Mouse (Mus musculus) urinary bladder, adult 18-20 months (tissue): Measurements from ENCODE around the gene Cdca4.
"Not testable (repeated sequence)": the region's sequence is repeated elsewhere in the genome, so short reads cannot be mapped to it uniquely, and the experiment has no call there.

Experiments used
- DNase-seq, 2 experiments: peaks; one replicate each; pipeline ENCODE4 v3.0.0; 2022; ENCODE audit warnings: low spot score in 2 of 2, mixed read lengths in 2 of 2

Gene Cdca4

GRCm38 (mm10) chr12:112822676-112823075, 6.5 kb downstream of the Cdca4 start:
- no peak for DNase-seq

DNA sequence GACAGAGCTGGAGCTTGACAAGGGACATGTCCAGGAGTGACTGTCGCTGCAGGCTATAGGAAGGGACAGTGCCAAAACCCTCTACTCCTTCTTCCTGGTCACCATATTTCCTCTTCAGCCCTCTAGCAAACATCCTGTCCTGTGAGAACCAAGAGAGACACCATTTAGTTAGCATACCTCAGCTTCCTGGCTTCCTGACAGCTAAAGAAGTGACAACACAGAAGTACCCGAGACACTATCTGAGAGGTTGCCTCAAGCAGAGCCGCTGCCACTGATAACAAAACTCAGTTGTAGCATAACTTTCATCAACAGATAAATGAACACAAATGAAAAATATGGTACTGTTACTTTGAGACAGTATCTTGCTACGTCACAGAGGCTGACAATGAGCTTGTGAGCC, 7.2 kb downstream of the Cdca4 start:
- DNase-seq = no peak

- no peak for DNase-seq
Observed at GRCm38 (mm10) chr12:112821216-112821615, 8.0 kb downstream of the Cdca4 start.

DNA sequence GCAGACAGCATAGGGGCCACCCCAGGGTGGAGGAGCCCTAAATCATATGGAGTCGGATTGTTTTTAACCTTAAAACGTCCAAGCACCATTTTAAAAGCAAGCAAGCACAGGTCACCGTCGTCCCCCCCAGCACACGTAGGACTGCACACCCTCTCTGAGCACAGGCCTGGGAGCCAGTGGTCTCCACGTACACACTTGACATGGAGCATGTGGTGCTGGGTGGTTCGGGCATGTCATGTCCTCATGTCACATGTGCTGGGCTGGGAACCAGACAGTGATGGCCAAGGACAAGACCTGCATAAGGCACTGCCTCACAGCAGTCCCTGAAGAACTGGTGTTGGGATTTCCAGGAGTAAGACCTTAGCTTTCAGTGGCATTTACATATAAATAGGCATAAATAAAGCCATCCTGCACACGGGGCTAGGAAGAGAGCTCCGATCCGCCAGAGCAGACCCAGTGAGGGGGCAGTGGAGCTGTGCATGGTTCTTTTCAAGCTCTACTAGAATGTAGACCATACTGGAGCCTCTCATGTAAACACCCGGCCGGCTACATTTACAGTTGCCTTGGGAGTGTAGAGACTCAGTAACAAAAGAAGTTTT, 8.7 kb downstream of the Cdca4 start:
- no peak for DNase-seq

GRCm38 (mm10) chr12:112819057-112819662, 10.1 kb downstream of the Cdca4 start:
- no peak for DNase-seq

DNA sequence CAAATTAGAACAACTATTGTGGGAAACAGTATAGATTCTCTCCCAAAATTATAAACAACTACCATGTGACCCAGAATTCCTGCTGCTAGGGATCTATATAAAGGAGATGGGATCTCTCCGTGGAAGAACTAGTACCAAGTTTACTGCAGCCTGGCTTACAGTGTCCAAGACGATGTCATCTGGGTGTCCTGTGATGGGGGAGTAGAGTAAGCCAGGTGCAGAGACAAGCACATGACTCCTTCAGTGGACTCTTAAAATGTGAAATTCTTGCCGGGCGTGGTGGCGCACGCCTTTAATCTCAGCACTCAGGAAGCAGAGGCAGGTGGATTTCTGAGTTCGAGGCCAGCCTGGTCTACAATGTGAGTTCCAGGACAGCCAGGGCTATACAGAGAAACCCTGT, 12.4 kb downstream of the Cdca4 start:
- not testable (repeated sequence) for DNase-seq

DNA sequence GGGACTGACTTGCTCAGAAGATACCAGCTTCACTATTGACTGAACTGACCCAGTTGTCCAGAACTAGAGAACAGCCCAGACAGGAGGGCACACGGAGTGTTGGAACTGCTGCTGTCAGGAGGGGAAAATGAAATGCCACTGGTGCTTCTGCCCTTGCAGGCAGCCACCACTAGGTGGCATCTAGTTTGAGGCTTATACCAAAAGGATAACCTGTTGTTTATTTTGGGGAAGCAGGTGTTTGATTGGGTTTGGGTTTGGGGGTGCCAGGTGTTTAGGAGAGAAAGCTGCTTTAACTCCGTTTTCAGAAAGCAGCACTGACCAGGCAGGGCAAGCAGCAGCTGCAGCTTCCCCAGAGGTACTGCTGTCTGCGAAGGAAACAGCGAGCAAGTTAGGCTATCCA, 12.9 kb downstream of the Cdca4 start:
- peak in 1 of 2 experiments; percentile 38 for DNase-seq

- DNase-seq = no peak
Observed at GRCm38 (mm10) chr12:112814682-112815470, 14.3 kb downstream of the Cdca4 start.

GRCm38 (mm10) chr12:112813370-112813769, 15.9 kb downstream of the Cdca4 start:
- no peak for DNase-seq

DNA sequence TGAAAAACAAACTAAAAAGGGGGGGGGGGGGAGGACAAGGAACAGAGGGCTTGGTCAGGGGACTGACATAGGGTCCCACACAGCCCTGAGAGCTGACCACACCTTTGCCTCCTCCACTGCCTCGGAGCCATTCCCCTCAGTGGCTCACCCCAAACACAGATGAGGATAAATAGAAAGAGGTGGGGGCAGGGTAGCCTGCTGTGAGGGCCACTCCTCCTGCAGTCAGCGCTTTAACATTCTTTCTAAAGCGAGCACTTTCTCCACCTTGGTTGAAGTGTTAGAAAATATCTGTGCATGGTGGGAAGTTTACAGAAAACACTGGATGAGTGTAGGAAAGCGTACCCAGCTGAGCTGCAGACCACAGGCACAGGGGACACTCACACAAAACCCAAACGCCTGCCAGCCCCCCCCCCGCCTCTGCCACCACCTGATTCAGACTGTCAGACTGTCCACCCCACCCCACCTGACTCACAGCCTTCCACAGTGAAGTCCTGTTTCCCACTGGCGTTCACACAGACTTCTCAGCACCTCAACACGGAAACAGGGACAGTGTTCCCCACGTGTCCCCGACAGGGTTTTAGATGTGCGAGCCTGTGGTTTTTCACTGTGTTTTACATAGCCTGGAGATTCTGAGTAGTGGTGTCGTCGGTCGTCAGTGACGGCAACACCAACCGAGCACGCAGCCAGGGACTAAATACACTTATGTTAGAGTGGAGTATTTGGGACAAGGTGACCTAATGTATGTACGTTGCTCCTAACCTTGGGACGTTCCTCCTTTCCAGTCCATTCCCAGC, 18.9 kb downstream of the Cdca4 start:
- DNase-seq = no peak

DNA sequence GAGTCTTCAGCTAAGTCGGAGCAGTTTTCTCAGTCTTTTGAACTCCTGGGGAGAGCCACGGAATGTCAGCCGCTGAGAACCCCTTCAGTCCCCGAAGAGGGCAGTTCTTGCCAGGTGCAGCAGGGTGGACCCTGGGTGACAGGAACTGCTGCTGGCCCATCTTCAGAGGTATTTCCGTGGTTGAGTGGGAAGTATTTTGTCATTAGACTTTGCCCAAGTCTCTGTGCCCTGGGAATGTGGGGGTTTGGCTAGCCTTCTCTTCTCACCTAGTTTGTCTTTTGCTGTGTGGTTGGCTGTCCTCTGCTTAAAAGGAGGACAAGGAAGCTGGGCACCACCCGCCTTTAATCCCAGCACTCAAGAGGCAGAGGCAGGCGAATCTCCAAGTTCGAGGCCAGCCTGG, 19.6 kb downstream of the Cdca4 start:
- DNase-seq = no peak

DNA sequence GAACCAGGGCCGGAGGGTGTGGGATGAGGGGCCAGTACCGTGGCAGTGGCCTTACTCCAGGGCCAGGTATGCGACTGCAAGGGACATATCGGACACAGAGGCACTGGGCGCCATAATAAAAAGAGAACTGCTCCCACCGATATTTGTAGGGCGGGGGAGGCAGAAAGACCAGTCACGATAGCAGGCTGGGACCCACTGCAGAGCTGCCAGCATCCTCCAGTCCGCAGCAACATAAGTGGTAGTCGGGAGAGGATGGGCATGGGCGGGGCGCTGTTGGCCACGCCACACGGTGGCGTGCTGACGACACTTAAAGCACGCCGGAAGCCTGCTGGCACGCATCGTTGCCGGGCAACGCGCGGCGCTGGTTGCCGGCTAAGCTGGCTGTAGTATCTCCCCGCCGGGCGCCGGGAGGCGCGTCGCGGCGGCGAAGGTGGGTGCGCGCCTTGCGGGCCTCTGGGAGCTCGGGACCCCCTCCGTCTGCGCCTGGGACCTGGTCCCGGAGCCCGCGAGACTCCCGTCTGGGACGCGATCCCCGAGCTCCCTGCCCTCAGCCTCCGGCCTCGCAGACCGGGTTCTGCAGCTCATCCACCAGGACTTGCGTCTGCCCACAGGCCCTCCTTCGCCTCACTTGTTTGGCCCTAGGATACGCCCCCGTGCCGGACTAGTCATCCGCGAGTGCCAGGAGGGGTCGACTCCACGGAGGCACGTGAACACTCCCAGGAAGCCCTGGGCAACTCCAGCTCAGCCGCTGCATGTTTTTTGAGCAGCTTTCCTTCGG, 20.4 kb downstream of the Cdca4 start, which contains the start of gene Clba1:
Gene Clba1 (plus strand): TSS at position 351 of the 778 bp plus-strand sequence.
- peak; percentile 79 to 84 for DNase-seq

- no peak for DNase-seq
Observed at GRCm38 (mm10) chr12:112808212-112808586, 21.0 kb downstream of the Cdca4 start.

GRCm38 (mm10) chr12:112807796-112808195, 21.4 kb downstream of the Cdca4 start:
- DNase-seq = no peak

- DNase-seq = no peak
Observed at GRCm38 (mm10) chr12:112806044-112806443, 23.2 kb downstream of the Cdca4 start.

DNA sequence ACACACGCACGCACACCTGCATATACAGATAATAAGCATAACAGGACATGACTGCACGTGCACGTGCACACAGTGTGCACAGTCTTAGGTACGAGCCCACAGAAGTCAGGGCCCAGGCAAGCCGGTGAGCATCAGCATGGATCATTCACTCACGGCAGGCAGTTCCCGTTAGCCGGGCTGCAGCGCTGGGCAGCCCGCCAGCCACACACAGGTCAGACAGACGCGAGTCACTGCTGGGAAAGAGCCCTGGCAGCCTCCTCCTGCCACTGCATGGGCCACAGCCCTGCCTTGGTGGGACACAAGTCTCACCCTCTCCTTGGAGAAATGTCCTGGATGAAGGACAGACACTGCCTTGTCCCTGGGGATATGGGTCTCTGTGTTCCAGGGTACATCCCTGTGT, 25.2 kb downstream of the Cdca4 start:
- DNase-seq = no peak

DNA sequence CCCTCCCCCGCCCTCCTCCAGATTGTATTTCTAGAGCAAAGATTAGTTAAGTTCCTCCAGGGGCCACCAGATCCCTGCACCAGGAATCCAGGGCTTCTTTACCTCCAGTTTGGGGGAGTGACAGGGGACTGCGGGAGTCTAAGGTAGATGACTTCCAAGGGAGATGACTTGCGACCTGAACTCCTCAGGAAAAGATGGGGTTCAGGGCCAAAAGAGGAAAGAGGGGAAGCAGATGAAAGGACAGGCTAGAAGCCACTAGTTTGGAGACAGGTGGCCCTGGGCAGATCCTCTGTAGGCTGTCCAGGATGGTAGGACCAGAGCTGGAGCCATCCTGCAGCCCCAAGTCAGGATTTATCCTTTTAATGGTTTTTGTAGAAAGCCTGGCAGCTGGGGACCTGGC, 26.3 kb downstream of the Cdca4 start:
- no peak for DNase-seq

GRCm38 (mm10) chr12:112801864-112802846, 27.1 kb downstream of the Cdca4 start, which contains the start of gene Ahnak2:
Gene Ahnak2 (minus strand): TSS chr12:112802657.
- DNase-seq = no peak

GRCm38 (mm10) chr12:112800476-112800875, 28.7 kb downstream of the Cdca4 start:
- peak; percentile 37 to 66 for DNase-seq
